Comparison of ENCODE assay signal across 18 mouse cellular contexts in the genomic region with DNA sequence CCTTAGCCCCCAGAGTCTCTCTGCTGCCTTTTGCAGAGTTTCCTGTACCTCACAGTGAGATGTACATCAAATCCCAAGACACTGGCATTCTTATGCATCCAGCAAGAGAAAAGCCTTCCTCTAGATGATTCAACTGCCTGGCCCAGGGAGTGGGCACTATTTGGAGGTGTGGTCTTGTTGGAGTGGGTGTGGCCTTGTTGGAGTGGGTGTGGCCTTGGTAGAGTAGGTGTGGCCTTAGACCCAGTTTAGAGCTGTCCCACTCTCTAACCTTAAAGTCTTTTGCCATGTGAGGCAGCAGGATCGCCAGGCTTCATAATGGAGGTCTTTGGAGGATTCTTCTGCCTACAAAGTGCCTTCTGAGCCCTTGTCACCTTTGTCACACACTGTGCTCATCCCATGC. TPM values are rescaled to one million over a fixed set of nuclear protein-coding genes. Genes with fewer than 3 reads are reported as not detected.
A peak's percentile ranks its signal among the peaks of the same experiment; 100 is the strongest.
DNase-seq lines count a peak whose midpoint lies in the region; ATAC-seq lines count a peak whose summit lies in the region.
"Had no signal": no experiment of that assay in that cellular context is flagged by ENCODE, and none has a peak within 500 bp of the region (broad histone marks: within the 10 kb centered on the region; RNA-seq: fewer than 3 reads in every experiment).

No protein-coding gene starts in this region.

- peak; percentile 2; the same call in 1 of the 2 replicates for ATAC-seq in hindbrain, embryonic 13.5 days (ENCODE audit: low FRiP score)
- ATAC-seq in hindbrain, embryonic 11.5 days (ENCODE audit: low FRiP score), result no peak
- 0 out of 2 replicates have a peak, but pooled peaks have one; percentile 52 for ATAC-seq in neural tube, embryonic 13.5 days (ENCODE audit: low read depth)
- no peak for ATAC-seq in neural tube, embryonic 15.5 days (ENCODE audit: low FRiP score)
- ATAC-seq: activated CD4-positive, CD25-positive, alpha-beta regulatory T cell, adult 4 months; forebrain, embryonic 16.5 days; intestine, embryonic 15.5 days had no signal

- no peak overlapping the region for H3K4me3 ChIP-seq in hindbrain, embryonic 13.5 days
- no peak overlapping the region for H3K4me3 ChIP-seq in hindbrain, embryonic 11.5 days (ENCODE audit: low read depth, low read length)
- no peak overlapping the region for H3K4me3 ChIP-seq in neural tube, embryonic 13.5 days
- H3K4me3 ChIP-seq in neural tube, embryonic 15.5 days (replicated peaks), result no peak overlapping the region
- H3K4me3 ChIP-seq: heart, embryonic 13.5 days; intestine, embryonic 15.5 days had no signal

- DNase-seq in hindbrain, embryonic 11.5 days (ENCODE audit: low spot score), result no peak
- no peak for DNase-seq in neural tube, embryonic 10.5 days (ENCODE audit: extremely low spot score, low spot score)
- peak; percentile 72 for DNase-seq in ZHBTc4 (ENCODE audit: low read depth, low spot score)
- no peak for DNase-seq in cerebellum, postnatal 14 days
- DNase-seq: adrenal gland, postnatal 14 days; cerebellum, adult 11-12 months; cerebellum, adult 9-11 months; gastrocnemius, postnatal 14 days; heart, postnatal 36 days; kidney, adult 18-20 months had no signal

- no peak overlapping the region for H3K9ac ChIP-seq in hindbrain, embryonic 13.5 days
- H3K9ac ChIP-seq in hindbrain, embryonic 11.5 days (ENCODE audit: low read depth, low read length), result no peak overlapping the region
- no peak overlapping the region for H3K9ac ChIP-seq in neural tube, embryonic 13.5 days
- no peak overlapping the region for H3K9ac ChIP-seq in neural tube, embryonic 15.5 days (replicated peaks)
- H3K9ac ChIP-seq: heart, embryonic 13.5 days; intestine, embryonic 15.5 days had no signal

- H3K9me3 ChIP-seq in hindbrain, embryonic 13.5 days, result no peaks in the 10 kb centered on the region
- no peaks in the 10 kb centered on the region for H3K9me3 ChIP-seq in hindbrain, embryonic 11.5 days (ENCODE audit: control insufficient read depth, low read length)
- H3K9me3 ChIP-seq in neural tube, embryonic 13.5 days, result no peaks in the 10 kb centered on the region
- no peaks in the 10 kb centered on the region for H3K9me3 ChIP-seq in neural tube, embryonic 15.5 days (replicated peaks)
- H3K9me3 ChIP-seq: G1E; heart, embryonic 13.5 days; intestine, embryonic 15.5 days had no signal

- H3K36me3 ChIP-seq in hindbrain, embryonic 13.5 days, result no peaks in the 10 kb centered on the region
- H3K36me3 ChIP-seq in hindbrain, embryonic 11.5 days (ENCODE audit: control insufficient read depth, insufficient read depth, low read length), result no peaks in the 10 kb centered on the region
- no peaks in the 10 kb centered on the region for H3K36me3 ChIP-seq in neural tube, embryonic 13.5 days
- no peaks in the 10 kb centered on the region for H3K36me3 ChIP-seq in neural tube, embryonic 15.5 days
- H3K36me3 ChIP-seq: G1E; heart, embryonic 13.5 days; intestine, embryonic 15.5 days had no signal

- no peaks in the 10 kb centered on the region for H3K27me3 ChIP-seq in hindbrain, embryonic 13.5 days
- no peaks in the 10 kb centered on the region for H3K27me3 ChIP-seq in hindbrain, embryonic 11.5 days (ENCODE audit: control insufficient read depth, insufficient read depth, low read length)
- H3K27me3 ChIP-seq in neural tube, embryonic 13.5 days, result no peaks in the 10 kb centered on the region
- no peaks in the 10 kb centered on the region for H3K27me3 ChIP-seq in neural tube, embryonic 15.5 days (replicated peaks)
- H3K27me3 ChIP-seq: heart, embryonic 13.5 days; intestine, embryonic 15.5 days had no signal

- peak overlapping the region; percentile 81 for H3K27ac ChIP-seq in hindbrain, embryonic 13.5 days
- no peak overlapping the region for H3K27ac ChIP-seq in hindbrain, embryonic 11.5 days (ENCODE audit: low read depth, low read length)
- peak overlapping the region; percentile 69 for H3K27ac ChIP-seq in neural tube, embryonic 13.5 days (replicated peaks)
- peak overlapping the region; percentile 42 for H3K27ac ChIP-seq in neural tube, embryonic 15.5 days (replicated peaks)
- H3K27ac ChIP-seq: heart, embryonic 13.5 days; intestine, embryonic 15.5 days had no signal

- WGBS in hindbrain, embryonic 13.5 days, result 85% methylated on average over 1 of the region's 1 CpGs
- 77% methylated on average over 1 of the region's 1 CpGs for WGBS in hindbrain, embryonic 11.5 days
- 75% methylated on average over 1 of the region's 1 CpGs for WGBS in neural tube, embryonic 13.5 days
- 64% methylated on average over 1 of the region's 1 CpGs for WGBS in neural tube, embryonic 15.5 days

- H3K4me2 ChIP-seq in hindbrain, embryonic 13.5 days, result no peak overlapping the region
- H3K4me2 ChIP-seq in hindbrain, embryonic 11.5 days (replicated peaks; ENCODE audit: low read depth, low read length), result no peak overlapping the region
- no peak overlapping the region for H3K4me2 ChIP-seq in neural tube, embryonic 13.5 days
- no peak overlapping the region for H3K4me2 ChIP-seq in neural tube, embryonic 15.5 days
- H3K4me2 ChIP-seq: heart, embryonic 13.5 days; intestine, embryonic 15.5 days had no signal

- H3K4me1 ChIP-seq in hindbrain, embryonic 13.5 days (replicated peaks), result peaks cover 35% of the 10 kb centered on the region
- no peaks in the 10 kb centered on the region for H3K4me1 ChIP-seq in hindbrain, embryonic 11.5 days (replicated peaks; ENCODE audit: control insufficient read depth, insufficient read depth, low read length)
- H3K4me1 ChIP-seq in neural tube, embryonic 13.5 days (replicated peaks), result peaks cover 27% of the 10 kb centered on the region
- peaks cover 26% of the 10 kb centered on the region for H3K4me1 ChIP-seq in neural tube, embryonic 15.5 days
- H3K4me1 ChIP-seq: heart, embryonic 13.5 days; intestine, embryonic 15.5 days had no signal

RNA-seq across cellular contexts. Expression of a gene that starts 29.9 kb away (rescaled TPM):
- 27.2 and 28.5 TPM in 2 replicates for polyA plus RNA-seq in hindbrain, embryonic 13.5 days (2015; fragmentation: Nextera tagmentation; extraction: Ambion mirVana)
- polyA plus RNA-seq in hindbrain, embryonic 11.5 days (2014; fragmentation: Nextera tagmentation; extraction: Ambion mirVana), result 6.2 and 7.2 TPM in 2 replicates
- polyA plus RNA-seq in neural tube, embryonic 13.5 days (2015; fragmentation: Nextera tagmentation; extraction: Ambion mirVana), result 26.0 and 26.8 TPM in 2 replicates
- polyA plus RNA-seq in neural tube, embryonic 15.5 days (2015; fragmentation: Nextera tagmentation; extraction: Ambion mirVana), result 40.5 and 45.9 TPM in 2 replicates
- polyA plus RNA-seq: activated CD4-positive, CD25-positive, alpha-beta regulatory T cell, adult 4 months; G1E had no signal

Comparison
In these comparisons a context has a peak if more than half of its experiments do, and no peak if none do; other contexts are left out.
1. ATAC-seq: peak in hindbrain, embryonic 13.5 days (single experiment) and neural tube, embryonic 13.5 days (single experiment); none in hindbrain, embryonic 11.5 days (single experiment) and neural tube, embryonic 15.5 days (single experiment).